Mouse (Mus musculus) MEL-GATA-1-ER (cell line): Measurements from ENCODE around the gene Olfr510.
"Not testable (repeated sequence)": the region's sequence is repeated elsewhere in the genome, so short reads cannot be mapped to it uniquely, and the experiment has no call there.

Experiments used
- DNase-seq: peaks from one replicate; pipeline ENCODE4 v3.0.0-alpha.2; 2012; ENCODE audit warnings: low read depth; ENCODE audit errors: extremely low read depth

The Olfr510 gene

GRCm38 (mm10) chr7:108666118-108666517 lies at the start of gene Olfr510:
Gene Olfr510, plus strand, starts transcription at chr7:108666418.
- DNase-seq, result no peak

GRCm38 (mm10) chr7:108616781-108617180 lies 49.4 kb upstream of the Olfr510 start:
- DNase-seq, result not testable (repeated sequence)

- no peak for DNase-seq
Measured at GRCm38 (mm10) chr7:108621514-108621913, 44.7 kb upstream of the Olfr510 start, which contains the start of gene Olfr507. Gene Olfr507, plus strand, starts transcription at chr7:108621814.

GRCm38 (mm10) chr7:108629694-108630093 lies 36.5 kb upstream of the Olfr510 start, which contains the start of gene Olfr508:
Gene Olfr508, plus strand, starts transcription at chr7:108629994.
- no peak for DNase-seq

GRCm38 (mm10) chr7:108651806-108652205 lies 14.4 kb upstream of the Olfr510 start, which contains the start of gene Olfr509:
Gene Olfr509, minus strand, starts transcription at chr7:108651906.
- DNase-seq, result no peak

- DNase-seq, result no peak
Measured at GRCm38 (mm10) chr7:108662419-108662818, 3.8 kb upstream of the Olfr510 start.

- no peak for DNase-seq
Measured at GRCm38 (mm10) chr7:108671058-108671457, 4.8 kb downstream of the Olfr510 start.

- DNase-seq, result no peak
Measured at GRCm38 (mm10) chr7:108678886-108679285, 12.7 kb downstream of the Olfr510 start.

- no peak for DNase-seq
Measured at GRCm38 (mm10) chr7:108713020-108713419, 46.8 kb downstream of the Olfr510 start, which contains the start of gene Olfr512. Gene Olfr512, plus strand, starts transcription at chr7:108713320.
